Mouse (Mus musculus) forebrain, embryonic 13.5 days (tissue): ENCODE measurements at regions not wholly inside any gene's neighbourhood (a gene's known extent, or its start where the extent isn't known, plus 50 kb on each side); places are given as distances from the start of the nearest gene placed in this dataset.

Experiments used
- ATAC-seq: fragments of 200-750 bp; cut with Nextera tagmentation; 2 replicates; pipeline ENCODE4 v1.8.0; 2017
- H3K27ac ChIP-seq: fragments of 300-500 bp; sonication (generic); 2 replicates; pipeline ENCODE4 v1.5.1; 2015; ENCODE audit warnings: inconsistent platforms, mild to moderate bottlenecking, moderate library complexity
- H3K27me3 ChIP-seq: fragments of 300-500 bp; sonication (generic); 2 replicates; pipeline ENCODE4 v1.6.1; 2015; ENCODE audit warnings: mild to moderate bottlenecking, inconsistent platforms
- H3K36me3 ChIP-seq: fragments of 300-500 bp; sonication (generic); 2 replicates; pipeline ENCODE4 v1.6.1; 2015; ENCODE audit warnings: mild to moderate bottlenecking, inconsistent platforms; ENCODE audit not compliant: poor library complexity, severe bottlenecking
- H3K4me1 ChIP-seq: fragments of 300-500 bp; sonication (generic); 2 replicates; pipeline ENCODE4 v1.6.1; 2015; ENCODE audit warnings: inconsistent platforms
- H3K4me2 ChIP-seq: fragments of 300-500 bp; sonication (generic); 2 replicates; pipeline ENCODE4 v1.6.1; 2015; ENCODE audit warnings: inconsistent platforms, mild to moderate bottlenecking, moderate library complexity
- H3K4me3 ChIP-seq: fragments of 300-500 bp; sonication (generic); 2 replicates; pipeline ENCODE4 v1.5.1; 2015; ENCODE audit warnings: mild to moderate bottlenecking, inconsistent platforms
- H3K9ac ChIP-seq: fragments of 300-500 bp; sonication (generic); 2 replicates; pipeline ENCODE4 v1.6.1; 2015; ENCODE audit warnings: mild to moderate bottlenecking, inconsistent platforms
- H3K9me3 ChIP-seq: fragments of 300-500 bp; sonication (generic); replicated peaks from 2 replicates; pipeline ENCODE4 v1.6.1; 2016; ENCODE audit warnings: inconsistent platforms
- WGBS: fragments of 180-500 bp; shearing (Covaris S2); methylation state at CpG from one replicate; pipeline ENCODE4 v1.1.7; 2015; 5-methylcytosine and 5-hydroxymethylcytosine counted together

DNA sequence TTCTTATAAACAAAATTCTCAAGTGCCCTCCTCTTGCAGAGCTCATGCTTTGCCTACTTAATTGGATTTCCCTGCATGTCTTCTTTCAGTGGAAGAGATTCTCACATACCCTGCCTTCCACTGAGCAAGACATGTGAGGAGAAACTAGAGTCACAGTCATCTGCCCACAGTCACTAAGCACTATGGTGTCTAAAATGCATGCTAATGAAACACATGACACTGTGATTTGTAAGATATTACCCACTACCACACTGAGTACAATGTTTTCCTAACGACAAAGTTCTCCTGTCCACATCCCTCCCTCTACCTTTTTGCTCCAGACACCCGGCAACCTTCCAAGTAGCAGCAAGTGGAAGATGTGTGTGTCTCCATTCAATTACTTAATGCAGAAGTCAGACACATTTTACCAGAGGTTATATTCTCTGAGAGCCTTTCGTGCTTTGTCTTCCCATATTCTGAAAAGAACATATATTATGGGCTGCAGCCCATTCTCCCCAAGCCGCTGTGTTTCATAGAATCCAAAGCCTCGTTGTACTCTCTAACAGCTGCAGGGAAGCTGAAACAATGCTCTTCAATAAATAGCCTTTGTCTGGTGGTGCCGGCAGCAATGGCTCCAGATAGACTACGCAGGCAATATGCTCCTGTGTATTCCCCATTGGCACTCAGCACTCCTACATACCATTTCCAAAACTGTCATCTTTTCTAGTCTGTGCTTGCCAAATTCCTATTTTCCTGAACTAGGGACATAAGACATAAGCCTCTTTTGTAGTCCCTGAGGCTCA is 670.7 kb downstream of the Poteg start:
- Histone ChIP-seq H3K9ac (no peak overlapping the region), H3K4me3 (no peak overlapping the region), H3K27me3 (no peaks in the 10 kb centered on the region), H3K27ac (no peak overlapping the region), H3K36me3 (no peaks in the 10 kb centered on the region), H3K4me2 (no peak overlapping the region), H3K4me1 (peaks cover 17% of the 10 kb centered on the region), H3K9me3 (no peaks in the 10 kb centered on the region)
- 31% methylated on average over 7 of the region's 7 CpGs for WGBS
- ATAC-seq: peak; percentile 50

DNA sequence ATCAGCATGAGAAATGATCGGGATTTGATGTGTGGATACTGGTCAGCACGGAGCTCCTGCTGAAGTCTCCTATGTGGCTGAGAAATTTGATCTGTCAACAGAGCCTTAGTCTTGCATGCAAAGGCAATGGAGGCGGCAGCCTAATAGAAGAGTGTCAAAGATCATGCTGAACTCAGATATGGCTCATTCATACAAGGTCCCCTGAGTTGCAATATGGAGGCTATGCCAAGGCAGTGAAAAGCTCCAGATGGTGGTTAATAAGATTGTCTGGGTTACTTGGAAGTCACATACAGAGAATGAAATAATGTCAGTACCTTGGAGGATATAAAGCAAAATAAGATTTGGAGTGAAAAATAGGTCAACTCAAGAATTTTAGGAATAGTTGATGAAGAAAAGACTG is 677.6 kb downstream of the Poteg start:
- H3K4me3 ChIP-seq: no peak overlapping the region
- 76% methylated on average over 3 of the region's 3 CpGs for WGBS
- no peak overlapping the region for H3K9ac ChIP-seq
- no peaks in the 10 kb centered on the region for H3K4me1 ChIP-seq
- H3K4me2 ChIP-seq: no peak overlapping the region
- H3K36me3 ChIP-seq: no peaks in the 10 kb centered on the region
- no peak overlapping the region for H3K27ac ChIP-seq
- H3K9me3 ChIP-seq: no peaks in the 10 kb centered on the region
- ATAC-seq: no peak
- no peaks in the 10 kb centered on the region for H3K27me3 ChIP-seq

GRCm38 (mm10) chr8:28141916-28142315 is 694.4 kb downstream of the Poteg start:
- Histone ChIP-seq H3K27ac (no peak overlapping the region), H3K4me2 (no peak overlapping the region), H3K36me3 (no peaks in the 10 kb centered on the region), H3K4me1 (no peaks in the 10 kb centered on the region), H3K27me3 (no peaks in the 10 kb centered on the region), H3K9ac (no peak overlapping the region), H3K4me3 (no peak overlapping the region), H3K9me3 (no peaks in the 10 kb centered on the region)
- ATAC-seq: peak; percentile 62
- 14% methylated on average over 3 of the region's 3 CpGs for WGBS

- ATAC-seq: peak; percentile 85
Measured at GRCm38 (mm10) chr8:28148599-28149452, 701.4 kb downstream of the Poteg start.

GRCm38 (mm10) chr8:28149453-28149767 is 701.9 kb downstream of the Poteg start:
- Histone ChIP-seq H3K4me2 (no peak overlapping the region), H3K36me3 (no peaks in the 10 kb centered on the region), H3K4me3 (no peak overlapping the region), H3K9me3 (no peaks in the 10 kb centered on the region), H3K27ac (no peak overlapping the region), H3K4me1 (peaks cover 6% of the 10 kb centered on the region; the same call in 1 of the 2 replicates), H3K9ac (no peak overlapping the region), H3K27me3 (no peaks in the 10 kb centered on the region)
- no peak for ATAC-seq
- 79% methylated on average over 3 of the region's 3 CpGs for WGBS

More at GRCm38 (mm10) chr8:28148599-28149452, 701.4 kb downstream of the Poteg start:
- 63% methylated on average over 14 of the region's 14 CpGs for WGBS
- Histone ChIP-seq H3K9me3 (no peaks in the 10 kb centered on the region), H3K27ac (no peak overlapping the region), H3K4me2 (no peak overlapping the region), H3K4me3 (no peak overlapping the region), H3K4me1 (peaks cover 6% of the 10 kb centered on the region; the same call in 1 of the 2 replicates), H3K9ac (no peak overlapping the region), H3K27me3 (no peaks in the 10 kb centered on the region), H3K36me3 (no peaks in the 10 kb centered on the region)

DNA sequence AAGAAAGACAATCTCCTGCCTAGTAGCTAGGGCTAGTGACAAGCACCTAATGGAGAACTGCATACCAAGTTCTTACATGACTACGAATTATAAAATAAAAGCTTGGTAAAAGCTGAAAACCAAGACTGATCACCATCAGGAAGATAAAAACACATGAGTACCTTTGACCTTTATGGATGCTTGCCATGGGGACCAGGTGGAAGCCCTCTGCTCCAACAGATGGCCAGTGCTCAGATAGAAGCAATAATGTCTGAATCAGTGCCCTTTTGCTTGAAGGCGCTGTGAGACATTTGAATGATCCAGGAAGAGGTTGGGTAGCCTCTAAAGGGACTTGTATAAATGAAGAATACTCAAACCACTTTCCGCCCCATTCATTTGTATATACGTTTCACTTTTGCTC is 713.2 kb downstream of the Poteg start:
- 91% methylated on average over 4 of the region's 4 CpGs for WGBS
- Histone ChIP-seq H3K9ac (no peak overlapping the region), H3K4me1 (no peaks in the 10 kb centered on the region), H3K9me3 (no peaks in the 10 kb centered on the region), H3K4me3 (no peak overlapping the region), H3K4me2 (no peak overlapping the region), H3K27ac (no peak overlapping the region), H3K27me3 (no peaks in the 10 kb centered on the region), H3K36me3 (no peaks in the 10 kb centered on the region)
- ATAC-seq: no peak

DNA sequence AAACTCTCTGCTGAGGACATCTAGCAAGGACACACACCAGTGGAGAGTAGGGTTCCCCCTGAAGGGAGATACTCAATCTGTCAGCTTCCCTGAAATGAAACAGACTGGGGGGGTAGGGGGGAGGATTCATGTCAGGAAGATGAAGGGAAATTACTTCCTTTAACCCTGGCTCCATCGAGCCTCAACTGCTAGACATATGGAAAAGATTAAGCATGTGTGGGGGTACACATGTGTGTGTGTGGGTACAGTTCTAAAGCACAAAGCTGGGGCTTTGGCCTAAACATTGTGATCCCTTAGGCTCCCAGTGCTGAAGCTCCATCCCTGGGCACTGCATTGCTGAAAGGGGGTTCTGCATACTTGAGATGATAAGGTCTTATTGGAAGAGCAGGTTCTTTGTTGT is 720.6 kb downstream of the Poteg start:
- 80% methylated on average over 1 of the region's 1 CpGs for WGBS
- no peak for ATAC-seq
- Histone ChIP-seq H3K27me3 (no peaks in the 10 kb centered on the region), H3K9me3 (no peaks in the 10 kb centered on the region), H3K4me2 (no peak overlapping the region), H3K9ac (no peak overlapping the region), H3K27ac (no peak overlapping the region), H3K4me1 (no peaks in the 10 kb centered on the region), H3K4me3 (no peak overlapping the region), H3K36me3 (no peaks in the 10 kb centered on the region)

- H3K4me1 ChIP-seq: no peaks in the 10 kb centered on the region
- H3K4me2 ChIP-seq: no peak overlapping the region
- H3K4me3 ChIP-seq: no peak overlapping the region
- H3K9me3 ChIP-seq: no peaks in the 10 kb centered on the region
- no peak overlapping the region for H3K9ac ChIP-seq
- H3K27me3 ChIP-seq: no peaks in the 10 kb centered on the region
- 23% methylated on average over 4 of the region's 4 CpGs for WGBS
- no peak overlapping the region for H3K27ac ChIP-seq
- H3K36me3 ChIP-seq: no peaks in the 10 kb centered on the region
- ATAC-seq: no peak
Measured at GRCm38 (mm10) chr8:28171456-28171855, 724.0 kb downstream of the Poteg start.

DNA sequence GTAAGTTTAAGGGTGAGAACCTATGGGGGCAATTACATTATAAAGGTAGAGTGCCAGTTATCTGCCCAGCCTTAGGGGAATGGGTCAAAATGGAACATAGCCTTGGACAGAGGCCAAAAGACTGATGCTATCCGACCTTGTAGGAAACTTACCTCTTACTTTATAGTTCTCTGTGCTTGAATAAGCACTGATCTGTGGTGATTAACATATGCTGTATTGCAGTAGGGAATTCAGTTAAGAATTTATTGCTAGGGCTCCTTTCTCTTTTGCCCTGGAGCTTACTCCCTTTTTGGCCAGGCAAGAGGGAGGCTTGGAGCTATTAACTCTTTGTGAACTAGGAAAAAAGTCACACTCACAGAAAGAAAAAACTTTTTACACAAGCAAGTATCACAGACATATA is 748.5 kb downstream of the Poteg start:
- H3K9me3 ChIP-seq: no peaks in the 10 kb centered on the region
- H3K36me3 ChIP-seq: no peaks in the 10 kb centered on the region
- 58% methylated on average over 1 of the region's 1 CpGs for WGBS
- no peak overlapping the region for H3K27ac ChIP-seq
- H3K27me3 ChIP-seq: no peaks in the 10 kb centered on the region
- H3K4me3 ChIP-seq: no peak overlapping the region
- H3K4me2 ChIP-seq: no peak overlapping the region
- H3K9ac ChIP-seq: no peak overlapping the region
- ATAC-seq: no peak
- H3K4me1 ChIP-seq: no peaks in the 10 kb centered on the region

DNA sequence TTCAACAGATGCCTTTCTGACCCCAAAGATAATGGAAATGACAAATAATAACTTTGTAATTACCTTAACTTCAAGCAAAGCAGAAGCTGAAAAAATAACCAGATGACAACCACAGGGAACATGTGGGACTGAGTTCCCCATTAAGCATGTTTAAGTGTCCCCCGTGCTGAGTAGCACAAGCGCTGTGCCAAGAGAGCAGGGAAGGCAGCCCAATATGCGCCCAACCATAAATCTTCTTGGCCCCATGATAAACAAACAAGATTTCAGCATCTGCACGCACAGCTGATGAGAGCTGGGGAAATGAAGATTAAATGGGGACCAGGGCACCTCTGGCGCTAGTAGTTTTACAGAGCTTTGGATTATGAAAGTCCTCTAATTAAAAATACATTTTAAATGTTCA is 788.1 kb downstream of the Poteg start:
- Histone ChIP-seq H3K4me1 (no peaks in the 10 kb centered on the region), H3K27me3 (no peaks in the 10 kb centered on the region), H3K9me3 (no peaks in the 10 kb centered on the region), H3K9ac (no peak overlapping the region), H3K4me2 (no peak overlapping the region), H3K4me3 (no peak overlapping the region), H3K27ac (no peak overlapping the region), H3K36me3 (no peaks in the 10 kb centered on the region)
- ATAC-seq: no peak
- 87% methylated on average over 5 of the region's 5 CpGs for WGBS

GRCm38 (mm10) chr8:28239411-28239810 is 791.9 kb downstream of the Poteg start:
- no peak for ATAC-seq
- no peaks in the 10 kb centered on the region for H3K36me3 ChIP-seq
- H3K4me1 ChIP-seq: no peaks in the 10 kb centered on the region
- H3K9ac ChIP-seq: no peak overlapping the region
- no peaks in the 10 kb centered on the region for H3K27me3 ChIP-seq
- WGBS: 72% methylated on average over 7 of the region's 7 CpGs
- H3K9me3 ChIP-seq: no peaks in the 10 kb centered on the region
- no peak overlapping the region for H3K4me3 ChIP-seq
- no peak overlapping the region for H3K4me2 ChIP-seq
- no peak overlapping the region for H3K27ac ChIP-seq

GRCm38 (mm10) chr8:28252399-28253240 is 805.1 kb downstream of the Poteg start:
- WGBS: 12% methylated on average over 9 of the region's 9 CpGs
- Histone ChIP-seq H3K9ac (no peak overlapping the region), H3K9me3 (no peaks in the 10 kb centered on the region), H3K4me3 (no peak overlapping the region), H3K27me3 (peaks cover 7% of the 10 kb centered on the region; the same call in 1 of the 2 replicates), H3K36me3 (no peaks in the 10 kb centered on the region), H3K4me1 (peaks cover 7% of the 10 kb centered on the region; the same call in 1 of the 2 replicates), H3K4me2 (no peak overlapping the region), H3K27ac (no peak overlapping the region)
- ATAC-seq: peak; percentile 92
